8 mouse cellular contexts compared by ENCODE assay signal in genomic region chr2:30392114-30392576, GRCm38 (mm10). TPM values are rescaled to one million over a fixed set of nuclear protein-coding genes. Genes with fewer than 3 reads are reported as not detected.
DNase-seq lines count a peak whose midpoint lies in the region; ATAC-seq and TF ChIP-seq lines count a peak whose summit lies in the region.

TSS of gene Dolpp1 (plus strand) at chr2:30392254.

- DNase-seq in CH12.LX (ENCODE audit: extremely low read depth) = peak; percentile 98
- peak; percentile 96 for DNase-seq in c-Kit-positive CD71-positive TER-119-negative erythroid progenitor cells, embryonic 14.5 days (ENCODE audit: low read depth)
- peak; percentile 98 for DNase-seq in heart, postnatal 0 days (ENCODE audit: low spot score)
- peak; percentile 96 to 99 for DNase-seq in kidney, postnatal 4 days

- H3K36me3 ChIP-seq in CH12.LX (replicated peaks in 1 of 2; ENCODE audit: control insufficient read depth in 1 of 2, insufficient read depth in 1 of 2, low read length in 1 of 2) = peaks cover 10 to 34% of the 10 kb centered on the region in 2 experiments
- peaks cover 24% of the 10 kb centered on the region for H3K36me3 ChIP-seq in forebrain, embryonic 12.5 days (replicated peaks)
- peaks cover 16% of the 10 kb centered on the region for H3K36me3 ChIP-seq in heart, postnatal 0 days (replicated peaks; ENCODE audit: control insufficient read depth, insufficient read depth, low read length)
- peaks cover 1% of the 10 kb centered on the region; the same call in 1 of the 2 replicates for H3K36me3 ChIP-seq in liver, embryonic 16.5 days (ENCODE audit: control insufficient read depth, insufficient read depth)
- peaks cover 16% of the 10 kb centered on the region for H3K36me3 ChIP-seq in neural tube, embryonic 13.5 days
- no peaks in the 10 kb centered on the region for H3K36me3 ChIP-seq in testis, adult 2 months (ENCODE audit: control insufficient read depth, insufficient read depth, low read length)

- in situ Hi-C loops in CH12.LX (cut with MboI; ENCODE audit: low pct_ligation_motif_present, low pct_unique_long_range_greater_than_20kb, low sequenced_read_pairs) = no loop called here

- no peak for TF ChIP-seq RAD21 in CH12.LX (IDR thresholded peaks at IDR 0.05; ENCODE audit: low read depth, low read length)

- dilution Hi-C loops in CH12.LX (cut with MboI; ENCODE audit: extremely low pct_ligation_motif_present, extremely low pct_unique_long_range_greater_than_20kb, low sequenced_read_pairs) = no loop called here

- peak; percentile 98 for ATAC-seq in forebrain, embryonic 12.5 days (ENCODE audit: low FRiP score)
- peak; percentile 96 for ATAC-seq in heart, postnatal 0 days (ENCODE audit: insufficient read depth, low read depth)
- peak; percentile 97 for ATAC-seq in liver, embryonic 16.5 days (ENCODE audit: low read depth)
- peak; percentile 99 for ATAC-seq in neural tube, embryonic 13.5 days (ENCODE audit: low read depth)

- 0 out of 2 replicates have a peak, but pooled peaks cover 3% of the 10 kb centered on the region for H3K79me2 ChIP-seq in CH12.LX (replicated peaks; ENCODE audit: control insufficient read depth, extremely low read depth, insufficient read depth, poor library complexity, severe bottlenecking)

- TF ChIP-seq CTCF in CH12.LX (conservative IDR thresholded peaks at IDR 0.05 in 1 of 2, IDR thresholded peaks at IDR 0.05 in 1 of 2; ENCODE audit: low read depth in 2 of 2, low read length in 2 of 2) = no peak
- no peak for TF ChIP-seq CTCF in heart, postnatal 0 days (IDR thresholded peaks at IDR 0.05; ENCODE audit: low read depth)
- no peak for TF ChIP-seq CTCF in testis, adult 2 months (IDR thresholded peaks at IDR 0.05; ENCODE audit: control insufficient read depth, insufficient read depth, insufficient replicate concordance, low read depth, low read length)

- TF ChIP-seq POLR2A in CH12.LX (IDR thresholded peaks at IDR 0.05; ENCODE audit: low read depth, low read length) = peak; percentile 71; the same call in 1 of the 2 replicates
- TF ChIP-seq POLR2A in testis, adult 2 months (IDR thresholded peaks at IDR 0.05; ENCODE audit: control insufficient read depth, low read depth, low read length) = peak; percentile 50

- H3K4me3 ChIP-seq in CH12.LX (replicated peaks in 1 of 3; ENCODE audit: low read depth in 2 of 3, low read length in 2 of 3, poor library complexity in 1 of 3) = peak within 1 kb of the TSS; percentile 73 to 87 (median 86)
- peak within 1 kb of the TSS; percentile 73 for H3K4me3 ChIP-seq in forebrain, embryonic 12.5 days (replicated peaks)
- peak within 1 kb of the TSS; percentile 81 for H3K4me3 ChIP-seq in heart, postnatal 0 days (ENCODE audit: low read depth, low read length)
- H3K4me3 ChIP-seq in liver, embryonic 16.5 days (ENCODE audit: low read depth, low read length) = peak within 1 kb of the TSS; percentile 81
- peak within 1 kb of the TSS; percentile 63 for H3K4me3 ChIP-seq in neural tube, embryonic 13.5 days
- peak within 1 kb of the TSS; percentile 95 for H3K4me3 ChIP-seq in testis, adult 2 months (ENCODE audit: control insufficient read depth, low read depth, low read length)

- no peak for TF ChIP-seq EP300 in CH12.LX (IDR thresholded peaks at IDR 0.05; ENCODE audit: low read length)
- peak; percentile 99 for TF ChIP-seq EP300 in heart, postnatal 0 days (IDR thresholded peaks at IDR 0.05; ENCODE audit: low read depth)

- no peak within 1 kb of the TSS for H3K27ac ChIP-seq in CH12.LX (ENCODE audit: insufficient read depth, low read depth)
- H3K27ac ChIP-seq in forebrain, embryonic 12.5 days = peak within 1 kb of the TSS; percentile 88
- peak within 1 kb of the TSS; percentile 87 for H3K27ac ChIP-seq in heart, postnatal 0 days (ENCODE audit: low read depth)
- peak within 1 kb of the TSS; percentile 85 for H3K27ac ChIP-seq in liver, embryonic 16.5 days (ENCODE audit: low read length)
- H3K27ac ChIP-seq in neural tube, embryonic 13.5 days (replicated peaks) = peak within 1 kb of the TSS; percentile 94
- H3K27ac ChIP-seq in testis, adult 2 months (ENCODE audit: control insufficient read depth, insufficient read depth, low read depth, low read length) = peak within 1 kb of the TSS; percentile 98

- H3K4me1 ChIP-seq in CH12.LX (ENCODE audit: control insufficient read depth in 1 of 2, insufficient read depth in 2 of 2) = peaks cover 9 to 23% of the 10 kb centered on the region in 2 experiments
- peaks cover 18% of the 10 kb centered on the region for H3K4me1 ChIP-seq in forebrain, embryonic 12.5 days
- H3K4me1 ChIP-seq in heart, postnatal 0 days (ENCODE audit: control insufficient read depth, insufficient read depth) = peaks cover 9% of the 10 kb centered on the region
- H3K4me1 ChIP-seq in liver, embryonic 16.5 days (ENCODE audit: control insufficient read depth, low read depth, low read length) = peaks cover 20% of the 10 kb centered on the region
- H3K4me1 ChIP-seq in neural tube, embryonic 13.5 days (replicated peaks) = peaks cover 24% of the 10 kb centered on the region
- H3K4me1 ChIP-seq in testis, adult 2 months (ENCODE audit: control insufficient read depth, insufficient read depth, low read length) = peaks cover 15% of the 10 kb centered on the region

- H3K9me3 ChIP-seq in CH12.LX (replicated peaks; ENCODE audit: low read length) = no peaks in the 10 kb centered on the region
- H3K9me3 ChIP-seq in forebrain, embryonic 12.5 days = no peaks in the 10 kb centered on the region
- H3K9me3 ChIP-seq in heart, postnatal 0 days (replicated peaks; ENCODE audit: control insufficient read depth, low read length) = no peaks in the 10 kb centered on the region
- H3K9me3 ChIP-seq in liver, embryonic 16.5 days (replicated peaks; ENCODE audit: control insufficient read depth, low read length) = 0 out of 2 replicates have a peak, but pooled peaks cover 2% of the 10 kb centered on the region
- H3K9me3 ChIP-seq in neural tube, embryonic 13.5 days = no peaks in the 10 kb centered on the region

- peak within 1 kb of the TSS; percentile 60 for H3K4me2 ChIP-seq in CH12.LX (ENCODE audit: insufficient read depth, low read depth, poor library complexity, severe bottlenecking)
- peak within 1 kb of the TSS; percentile 93 for H3K4me2 ChIP-seq in forebrain, embryonic 12.5 days
- H3K4me2 ChIP-seq in heart, postnatal 0 days (ENCODE audit: low read depth, low read length) = peak within 1 kb of the TSS; percentile 93
- peak within 1 kb of the TSS; percentile 97 for H3K4me2 ChIP-seq in liver, embryonic 16.5 days (ENCODE audit: low read depth, low read length)
- H3K4me2 ChIP-seq in neural tube, embryonic 13.5 days = peak within 1 kb of the TSS; percentile 97

- WGBS in forebrain, embryonic 12.5 days = under 1% methylated on average over 40 of the region's 40 CpGs
- WGBS in heart, postnatal 0 days = under 1% methylated on average over 39 of the region's 40 CpGs
- under 1% methylated on average over 40 of the region's 40 CpGs for WGBS in liver, embryonic 16.5 days (ENCODE audit: insufficient replicate concordance)
- under 1% methylated on average over 40 of the region's 40 CpGs for WGBS in neural tube, embryonic 13.5 days

- no peaks in the 10 kb centered on the region for H3K27me3 ChIP-seq in CH12.LX (replicated peaks)
- no peaks in the 10 kb centered on the region for H3K27me3 ChIP-seq in forebrain, embryonic 12.5 days
- no peaks in the 10 kb centered on the region for H3K27me3 ChIP-seq in heart, postnatal 0 days (ENCODE audit: control insufficient read depth, insufficient read depth, low read length)
- no peaks in the 10 kb centered on the region for H3K27me3 ChIP-seq in liver, embryonic 16.5 days (ENCODE audit: control insufficient read depth, insufficient read depth, low read depth, low read length)
- no peaks in the 10 kb centered on the region for H3K27me3 ChIP-seq in neural tube, embryonic 13.5 days
- no peaks in the 10 kb centered on the region for H3K27me3 ChIP-seq in testis, adult 2 months (ENCODE audit: control insufficient read depth, insufficient read depth, low read length)

- H3K9ac ChIP-seq in CH12.LX (ENCODE audit: insufficient read depth, low read depth) = peak within 1 kb of the TSS; percentile 61
- peak within 1 kb of the TSS; percentile 71 for H3K9ac ChIP-seq in forebrain, embryonic 12.5 days
- H3K9ac ChIP-seq in heart, postnatal 0 days (replicated peaks; ENCODE audit: low read depth, low read length) = peak within 1 kb of the TSS; percentile 65
- H3K9ac ChIP-seq in liver, embryonic 16.5 days (ENCODE audit: low read depth, low read length) = peak within 1 kb of the TSS; percentile 82
- H3K9ac ChIP-seq in neural tube, embryonic 13.5 days = peak within 1 kb of the TSS; percentile 77

TF ChIP-seq in CH12.LX, 34 proteins besides CTCF, POLR2A, EP300 and RAD21 (continues in another document):
- 0 out of 2 replicates have a peak, but pooled peaks have one; percentile 40 for TF ChIP-seq MAZ (IDR thresholded peaks at IDR 0.05; ENCODE audit: low read depth, low read length)
- TF ChIP-seq ZKSCAN1 (IDR thresholded peaks at IDR 0.05; ENCODE audit: borderline replicate concordance, low read depth, low read length) = no peak
- no peak for TF ChIP-seq RCOR1 (conservative IDR thresholded peaks at IDR 0.05; ENCODE audit: low read depth, low read length)
- TF ChIP-seq GABPA (IDR thresholded peaks at IDR 0.05; ENCODE audit: insufficient replicate concordance, low read depth, low read length) = no peak
- TF ChIP-seq MXI1 (IDR thresholded peaks at IDR 0.05; ENCODE audit: low read depth, low read length) = peak; percentile 77; the same call in 1 of the 2 replicates
- TF ChIP-seq E2F4 (IDR thresholded peaks at IDR 0.05; ENCODE audit: insufficient replicate concordance, low read depth, low read length) = no peak
- peak; percentile 83; the same call in 1 of the 2 replicates for TF ChIP-seq ZMIZ1 (IDR thresholded peaks at IDR 0.05; ENCODE audit: low read depth, low read length)
- no peak for TF ChIP-seq TBP (conservative IDR thresholded peaks at IDR 0.05; ENCODE audit: low read depth, low read length)
- TF ChIP-seq CHD1 (IDR thresholded peaks at IDR 0.05; ENCODE audit: low read depth, low read length) = no peak
- TF ChIP-seq ZC3H11A (IDR thresholded peaks at IDR 0.05; ENCODE audit: low read depth, low read length) = no peak
- TF ChIP-seq NELFE (IDR thresholded peaks at IDR 0.05; ENCODE audit: low read depth, low read length) = peak; percentile 70; the same call in 1 of the 2 replicates
- 0 out of 2 replicates have a peak, but pooled peaks have one; percentile 27 for TF ChIP-seq BHLHE40 (IDR thresholded peaks at IDR 0.05; ENCODE audit: low read depth, low read length)

RNA-seq across cellular contexts. Expression of gene Dolpp1, which starts in this region (rescaled TPM):
- total RNA-seq in CH12.LX (2012; rRNA removed) = 19.2 and 22.8 TPM in 2 replicates
- 15.0 and 22.3 TPM in 2 replicates for total RNA-seq in CH12.LX (2014; rRNA removed)
- 17.9 and 19.1 TPM in 2 replicates for polyA plus RNA-seq in CH12.LX (2012; ENCODE audit: insufficient read length, low read depth)
- 51.4 and 52.3 TPM in 2 replicates for polyA plus RNA-seq in forebrain, embryonic 12.5 days (2016; fragmentation: Nextera tagmentation; extraction: Ambion mirVana)
- total RNA-seq in heart, postnatal 0 days (2014; rRNA removed; ENCODE audit: low replicate concordance) = 40.6 and 56.4 TPM in 2 replicates
- 14.4 and 15.0 TPM in 2 replicates for polyA plus RNA-seq in heart, postnatal 0 days (2015; fragmentation: Nextera tagmentation; extraction: Ambion mirVana)
- polyA plus RNA-seq in liver, embryonic 16.5 days (2015; fragmentation: Nextera tagmentation; extraction: Ambion mirVana) = 14.7 and 16.5 TPM in 2 replicates
- 51.4 and 52.0 TPM in 2 replicates for polyA plus RNA-seq in neural tube, embryonic 13.5 days (2015; fragmentation: Nextera tagmentation; extraction: Ambion mirVana)
- 27.3 and 32.6 TPM in 2 replicates for polyA plus RNA-seq in testis, adult 2 months (2012; rRNA removed)
